Mouse (Mus musculus) liver, adult 2 months (tissue): Measurements from ENCODE around the gene Slc35d1. TPM values are rescaled to one million over a fixed set of nuclear protein-coding genes. Genes with fewer than 3 reads are reported as not detected.
A peak's percentile ranks its signal among the peaks of the same experiment; 100 is the strongest.

Experiments
- DNase-seq: peaks from one replicate; pipeline ENCODE4 v3.0.0-alpha.2; 2011; ENCODE audit warnings: low read depth, low spot score; ENCODE audit errors: extremely low read depth
- H3K27ac ChIP-seq: fragments of 200-500 bp; replicated peaks from 2 replicates; pipeline ENCODE4 v1.5.1; 2012; ENCODE audit warnings: low read depth, mild to moderate bottlenecking, control low read depth, inconsistent platforms, low read length; ENCODE audit not compliant: insufficient read depth
- H3K27me3 ChIP-seq: fragments of 200-500 bp; 2 replicates; pipeline ENCODE4 v1.6.1; 2012; ENCODE audit warnings: mild to moderate bottlenecking, moderate library complexity, low read length, inconsistent platforms; ENCODE audit not compliant: control insufficient read depth, insufficient read depth
- H3K36me3 ChIP-seq: fragments of 200-500 bp; 2 replicates; pipeline ENCODE4 v1.6.1; 2012; ENCODE audit warnings: low read length, inconsistent platforms; ENCODE audit not compliant: control insufficient read depth, insufficient read depth
- H3K4me1 ChIP-seq: fragments of 200-500 bp; 2 replicates; pipeline ENCODE4 v1.6.1; 2011; ENCODE audit warnings: low read length; ENCODE audit not compliant: control insufficient read depth, insufficient read depth
- H3K4me3 ChIP-seq: fragments of 200-500 bp; 2 replicates; pipeline ENCODE4 v1.5.1; 2011; ENCODE audit warnings: low read depth, mild to moderate bottlenecking, control low read depth, low read length, moderate library complexity; ENCODE audit not compliant: insufficient read depth
- H3K79me2 ChIP-seq: fragments of 200-500 bp; 2 replicates; pipeline ENCODE4 v1.6.1; 2012; ENCODE audit warnings: inconsistent platforms, mild to moderate bottlenecking, low read length, moderate library complexity; ENCODE audit not compliant: control insufficient read depth, insufficient read depth
- H3K9ac ChIP-seq: fragments of 200-500 bp; 2 replicates; pipeline ENCODE4 v1.6.1; 2012; ENCODE audit warnings: low read depth, mild to moderate bottlenecking, control low read depth, inconsistent platforms, low read length
- CTCF ChIP-seq: fragments of 200-500 bp; IDR thresholded peaks from 2 replicates; pipeline ENCODE4 v1.5.1; 2011; ENCODE audit warnings: low read depth, low read length, control low read depth
- POLR2A ChIP-seq: fragments of 200-500 bp; IDR thresholded peaks from 2 replicates; pipeline ENCODE4 v1.6.1; 2011; ENCODE audit warnings: low read length, control low read depth; ENCODE audit not compliant: insufficient read depth; ENCODE audit errors: extremely low read depth
- WGBS: fragments of 180-500 bp; shearing (Covaris S2); methylation state at CpG from one replicate; pipeline ENCODE4 v1.1.7; 2018; 5-methylcytosine and 5-hydroxymethylcytosine counted together
- polyA plus RNA-seq: library from polyadenylated mRNA; depleted of rRNA; stranded (reverse); fragments of >200 nt; gene quantifications from 2 replicates; pipeline ENCODE4 v1.2.3, GENCODE M21; 2012
- total RNA-seq: library from RNA; depleted of rRNA; stranded (reverse); fragments of >200 nt; gene quantifications from 2 replicates; pipeline ENCODE4 v1.2.3, GENCODE M21; 2014

Gene Slc35d1
- total and polyA plus RNA-seq, 2 experiments: 27.8 to 29.1 TPM

- DNase-seq: no peak
- Histone ChIP-seq H3K4me3 (no peak overlapping the region), H3K27me3 (no peaks in the 10 kb centered on the region), H3K4me1 (peaks cover 7% of the 10 kb centered on the region; the same call in 1 of the 2 replicates), H3K36me3 (no peaks in the 10 kb centered on the region), H3K9ac (no peak overlapping the region), H3K27ac (no peak overlapping the region), H3K79me2 (peaks cover 8% of the 10 kb centered on the region; the same call in 1 of the 2 replicates)
- WGBS: 94% methylated on average over 5 of the region's 5 CpGs
- TF ChIP-seq POLR2A (no peak), CTCF (no peak)
Observed at GRCm38 (mm10) chr4:103219011-103219410, 4.0 kb upstream of the Slc35d1 start.

DNA sequence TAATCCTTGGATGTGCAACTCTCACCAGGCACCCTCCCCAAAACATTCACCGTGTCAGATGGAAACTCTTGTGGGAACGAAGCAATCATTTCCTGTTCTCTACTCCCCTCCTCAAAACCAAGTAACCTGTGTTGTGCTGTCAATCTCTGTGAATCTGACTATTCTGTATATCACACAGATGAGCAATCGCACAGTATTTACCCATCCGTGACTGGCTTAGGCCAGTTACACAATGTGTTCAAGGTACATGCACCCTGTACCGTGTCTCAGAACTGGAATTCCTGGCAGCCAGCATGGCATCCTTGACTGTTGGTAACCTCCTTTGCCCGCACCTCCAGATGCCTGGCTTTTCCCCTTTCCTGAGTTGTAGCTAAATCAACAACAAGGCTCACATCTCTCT, 1.1 kb upstream of the Slc35d1 start:
- peak overlapping the region; percentile 84 for H3K27ac ChIP-seq

GRCm38 (mm10) chr4:103214498-103214924, 453 bp downstream of the Slc35d1 start:
- 2% methylated on average over 48 of the region's 48 CpGs for WGBS
- peak; percentile 18 for DNase-seq
- 0 out of 2 replicates have a peak, but pooled peaks have one; percentile 45 for TF ChIP-seq POLR2A
- TF ChIP-seq CTCF: no peak

More for the DNA sequence above, 1.1 kb upstream of the Slc35d1 start:
- Histone ChIP-seq H3K27me3 (no peaks in the 10 kb centered on the region), H3K4me1 (peaks cover 9% of the 10 kb centered on the region), H3K79me2 (peaks cover 8% of the 10 kb centered on the region; the same call in 1 of the 2 replicates), H3K9ac (no peak overlapping the region), H3K4me3 (no peak overlapping the region), H3K36me3 (peaks cover 10% of the 10 kb centered on the region)
- WGBS: 23% methylated on average over 6 of the region's 6 CpGs
- DNase-seq: peak; percentile 96
- no peak for TF ChIP-seq CTCF

GRCm38 (mm10) chr4:103213859-103214497, 986 bp downstream of the Slc35d1 start:
- Histone ChIP-seq H3K9ac (peak overlapping the region; percentile 98), H3K27ac (peak overlapping the region; percentile 93), H3K79me2 (peaks cover 8% of the 10 kb centered on the region; the same call in 1 of the 2 replicates), H3K36me3 (peaks cover 29% of the 10 kb centered on the region), H3K4me3 (peak overlapping the region; percentile 69), H3K27me3 (no peaks in the 10 kb centered on the region), H3K4me1 (peaks cover 9% of the 10 kb centered on the region)
- WGBS: 3% methylated on average over 30 of the region's 30 CpGs
- no peak for TF ChIP-seq CTCF
- TF ChIP-seq POLR2A: no peak
- DNase-seq: peak; percentile 45

More at GRCm38 (mm10) chr4:103214498-103214924, 453 bp downstream of the Slc35d1 start:
- H3K36me3 ChIP-seq: peaks cover 23% of the 10 kb centered on the region
- H3K9ac ChIP-seq: peak overlapping the region; percentile 98
- no peaks in the 10 kb centered on the region for H3K27me3 ChIP-seq
- H3K4me3 ChIP-seq: peak overlapping the region; percentile 69
- H3K27ac ChIP-seq: peak overlapping the region; percentile 93
- peaks cover 9% of the 10 kb centered on the region for H3K4me1 ChIP-seq
- peaks cover 8% of the 10 kb centered on the region; the same call in 1 of the 2 replicates for H3K79me2 ChIP-seq

GRCm38 (mm10) chr4:103208553-103208952, 6.4 kb downstream of the Slc35d1 start:
- Histone ChIP-seq H3K36me3 (peaks cover 71% of the 10 kb centered on the region), H3K9ac (no peak overlapping the region), H3K27me3 (no peaks in the 10 kb centered on the region), H3K4me1 (peaks cover 3% of the 10 kb centered on the region), H3K27ac (no peak overlapping the region), H3K79me2 (no peaks in the 10 kb centered on the region; the same call in 1 of the 2 replicates), H3K4me3 (no peak overlapping the region)
- DNase-seq: no peak
- no peak for TF ChIP-seq POLR2A
- TF ChIP-seq CTCF: no peak
- 92% methylated on average over 1 of the region's 1 CpGs for WGBS

- no peak overlapping the region for H3K9ac ChIP-seq
- H3K4me1 ChIP-seq: peaks cover 1% of the 10 kb centered on the region; the same call in 1 of the 2 replicates
- WGBS: 82% methylated on average over 2 of the region's 2 CpGs
- H3K27ac ChIP-seq: no peak overlapping the region
- no peak overlapping the region for H3K4me3 ChIP-seq
- DNase-seq: no peak
- peaks cover 65% of the 10 kb centered on the region for H3K36me3 ChIP-seq
- H3K27me3 ChIP-seq: no peaks in the 10 kb centered on the region
- no peak for TF ChIP-seq POLR2A
- no peaks in the 10 kb centered on the region; the same call in 1 of the 2 replicates for H3K79me2 ChIP-seq
Observed at GRCm38 (mm10) chr4:103203646-103204045, 11.3 kb downstream of the Slc35d1 start.
